Mouse (Mus musculus): Measurements from ENCODE around the gene Appbp2.

Gene Appbp2

GRCm38 (mm10) chr11:85222561-85222960, 12.4 kb downstream of the Appbp2 start:
- DNase-seq: peak; percentile 75

GRCm38 (mm10) chr11:85219014-85219413, 15.9 kb downstream of the Appbp2 start:
- DNase-seq: peak; percentile 1

GRCm38 (mm10) chr11:85214679-85215078, 20.3 kb downstream of the Appbp2 start:
- peak; percentile 52 for DNase-seq

GRCm38 (mm10) chr11:85213215-85213614, 21.7 kb downstream of the Appbp2 start:
- peak; percentile 52 for DNase-seq

GRCm38 (mm10) chr11:85211151-85211550, 23.8 kb downstream of the Appbp2 start:
- peak; percentile 55 for DNase-seq

- DNase-seq: peak; percentile 1
These were observed 28.7 kb downstream of the Appbp2 start for GRCm38 (mm10) chr11:85206231-85206630.

- peak; percentile 1 for DNase-seq
These were observed 36.0 kb downstream of the Appbp2 start for GRCm38 (mm10) chr11:85198906-85199305.

GRCm38 (mm10) chr11:85196046-85196445, 38.9 kb downstream of the Appbp2 start:
- DNase-seq: peak; percentile 65

GRCm38 (mm10) chr11:85194206-85194605, 40.7 kb downstream of the Appbp2 start:
- DNase-seq: peak; percentile 63

GRCm38 (mm10) chr11:85190741-85191140, 44.2 kb downstream of the Appbp2 start:
- peak; percentile 69 for DNase-seq

- DNase-seq: peak; percentile 55
These were observed 45.8 kb downstream of the Appbp2 start for GRCm38 (mm10) chr11:85189110-85189509.

GRCm38 (mm10) chr11:85184839-85185238, 50.1 kb downstream of the Appbp2 start:
- DNase-seq: peak; percentile 76

- peak; percentile 83 for DNase-seq
These were observed 50.8 kb downstream of the Appbp2 start for GRCm38 (mm10) chr11:85184082-85184481.

GRCm38 (mm10) chr11:85183284-85183779, 51.6 kb downstream of the Appbp2 start:
- no peak for DNase-seq

GRCm38 (mm10) chr11:85182617-85183283, 52.2 kb downstream of the Appbp2 start:
- DNase-seq: peak; percentile 94

- no peak for DNase-seq
These were observed 56.5 kb downstream of the Appbp2 start for GRCm38 (mm10) chr11:85178413-85178812.

GRCm38 (mm10) chr11:85177761-85178160, 57.2 kb downstream of the Appbp2 start:
- DNase-seq: peak; percentile 55

- DNase-seq: peak; percentile 34
These were observed 59.0 kb downstream of the Appbp2 start for GRCm38 (mm10) chr11:85175941-85176340.

- DNase-seq: peak; percentile 88
These were observed 64.1 kb downstream of the Appbp2 start for GRCm38 (mm10) chr11:85170833-85171232.

- DNase-seq: peak; percentile 97
These were observed 64.7 kb downstream of the Appbp2 start, which contains the start of gene 1700125H20Rik for GRCm38 (mm10) chr11:85170058-85170740. TSS of gene 1700125H20Rik (plus strand) at chr11:85170404.

- peak; percentile 33 for DNase-seq
These were observed 67.4 kb downstream of the Appbp2 start for GRCm38 (mm10) chr11:85167503-85167902.

GRCm38 (mm10) chr11:85164371-85164770, 70.6 kb downstream of the Appbp2 start:
- DNase-seq: peak; percentile 31

GRCm38 (mm10) chr11:85163014-85163413, 71.9 kb downstream of the Appbp2 start:
- DNase-seq: peak; percentile 12

GRCm38 (mm10) chr11:85157301-85157700, 77.6 kb downstream of the Appbp2 start:
- peak; percentile 54 for DNase-seq

Measured in heart, adult 11 months (tissue).